Mouse (Mus musculus): ENCODE measurements around the gene Zfp385a. TPM values are rescaled to one million over a fixed set of nuclear protein-coding genes. Genes with fewer than 3 reads are reported as not detected.

Zfp385a gene
- polyA plus RNA-seq, 1 experiment = 21.2 TPM

- no peaks in the 10 kb centered on the region for H3K27me3 ChIP-seq (ENCODE audit: control insufficient read depth, insufficient read depth, insufficient read length)
- H3K79me2 ChIP-seq (ENCODE audit: control insufficient read depth, insufficient read depth) = peaks cover 7% of the 10 kb centered on the region
Observed at GRCm38 (mm10) chr15:103371741-103372140, 31.8 kb upstream of the Zfp385a start.

GRCm38 (mm10) chr15:103371208-103371607, 31.3 kb upstream of the Zfp385a start:
- Histone ChIP-seq H3K4me3 (ENCODE audit: insufficient read depth, poor library complexity, severe bottlenecking) (no peak overlapping the region), H3K79me3 (ENCODE audit: low read depth) (peaks cover 1% of the 10 kb centered on the region), H3K79me2 (ENCODE audit: control insufficient read depth, insufficient read depth) (peaks cover 10% of the 10 kb centered on the region), H3K27me3 (ENCODE audit: control insufficient read depth, insufficient read depth, insufficient read length) (no peaks in the 10 kb centered on the region), H3K36me3 (ENCODE audit: control insufficient read depth, insufficient read depth) (no peaks in the 10 kb centered on the region), H3ac (ENCODE audit: control insufficient read depth, insufficient read length, low read depth) (peak overlapping the region; percentile 10)
- TF ChIP-seq CEBPB (IDR thresholded peaks at IDR 0.05; ENCODE audit: low read depth) (peak; percentile 1), USF1 (IDR thresholded peaks at IDR 0.05; ENCODE audit: low read depth) (no peak), MAX (IDR thresholded peaks at IDR 0.05) (peak; percentile 29)

More at GRCm38 (mm10) chr15:103371741-103372140, 31.8 kb upstream of the Zfp385a start:
- Histone ChIP-seq H3K79me3 (ENCODE audit: low read depth) (no peaks in the 10 kb centered on the region), H3K36me3 (ENCODE audit: control insufficient read depth, insufficient read depth) (no peaks in the 10 kb centered on the region), H3ac (ENCODE audit: control insufficient read depth, insufficient read length, low read depth) (no peak overlapping the region), H3K4me3 (ENCODE audit: insufficient read depth, poor library complexity, severe bottlenecking) (no peak overlapping the region)
- no peak for TF ChIP-seq MAX (IDR thresholded peaks at IDR 0.05)
- no peak for TF ChIP-seq USF1 (IDR thresholded peaks at IDR 0.05; ENCODE audit: low read depth)
- no peak for TF ChIP-seq CTCF (IDR thresholded peaks at IDR 0.05; ENCODE audit: control insufficient read depth, insufficient read depth, insufficient read length)
- no peak for TF ChIP-seq MYOD1 (IDR thresholded peaks at IDR 0.05; ENCODE audit: control insufficient read depth, insufficient read length, low read depth)
- TF ChIP-seq FOSL1 (IDR thresholded peaks at IDR 0.05; ENCODE audit: insufficient read depth, low read length, poor library complexity, severe bottlenecking) = no peak
- TF ChIP-seq CEBPB (IDR thresholded peaks at IDR 0.05; ENCODE audit: low read depth) = no peak
- TF ChIP-seq MYOG (IDR thresholded peaks at IDR 0.05; ENCODE audit: control insufficient read depth, extremely low read depth, insufficient read length) = no peak

DNA sequence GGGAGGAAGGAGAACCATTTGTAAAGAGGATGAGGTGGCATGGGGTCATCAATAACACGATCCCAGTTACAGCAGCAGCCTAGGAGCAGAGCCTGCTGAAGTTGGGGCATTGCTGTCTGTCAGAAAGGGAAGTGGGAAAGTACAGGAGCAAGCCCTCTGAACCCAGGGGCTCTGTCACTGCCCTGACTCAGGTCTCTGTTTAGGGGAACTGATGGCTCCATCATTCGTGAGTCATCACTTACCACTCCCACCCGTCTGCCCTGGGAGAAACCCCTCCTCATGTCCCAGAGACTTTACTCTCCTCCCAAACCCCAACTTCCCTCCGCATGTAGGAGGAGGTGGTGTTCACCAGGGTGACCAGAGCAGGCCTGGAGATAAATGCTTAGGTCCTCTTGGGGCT, 30.6 kb upstream of the Zfp385a start:
- Histone ChIP-seq H3K36me3 (ENCODE audit: control insufficient read depth, insufficient read depth) (no peaks in the 10 kb centered on the region), H3K79me3 (ENCODE audit: low read depth) (peaks cover 9% of the 10 kb centered on the region), H3K27me3 (ENCODE audit: control insufficient read depth, insufficient read depth, insufficient read length) (no peaks in the 10 kb centered on the region), H3K4me3 (ENCODE audit: insufficient read depth, poor library complexity, severe bottlenecking) (no peak overlapping the region), H3ac (ENCODE audit: control insufficient read depth, insufficient read length, low read depth) (no peak overlapping the region), H3K79me2 (ENCODE audit: control insufficient read depth, insufficient read depth) (peaks cover 17% of the 10 kb centered on the region)
- TF ChIP-seq CTCF (IDR thresholded peaks at IDR 0.05; ENCODE audit: control insufficient read depth, insufficient read depth, insufficient read length) (no peak), MYOG (IDR thresholded peaks at IDR 0.05; ENCODE audit: control insufficient read depth, extremely low read depth, insufficient read length) (no peak), MAX (IDR thresholded peaks at IDR 0.05) (peak; percentile 41), CEBPB (IDR thresholded peaks at IDR 0.05; ENCODE audit: low read depth) (no peak), FOSL1 (IDR thresholded peaks at IDR 0.05; ENCODE audit: insufficient read depth, low read length, poor library complexity, severe bottlenecking) (peak; percentile 47), USF1 (IDR thresholded peaks at IDR 0.05; ENCODE audit: low read depth) (no peak), MYOD1 (IDR thresholded peaks at IDR 0.05; ENCODE audit: control insufficient read depth, insufficient read length, low read depth) (peak; percentile 6)

DNA sequence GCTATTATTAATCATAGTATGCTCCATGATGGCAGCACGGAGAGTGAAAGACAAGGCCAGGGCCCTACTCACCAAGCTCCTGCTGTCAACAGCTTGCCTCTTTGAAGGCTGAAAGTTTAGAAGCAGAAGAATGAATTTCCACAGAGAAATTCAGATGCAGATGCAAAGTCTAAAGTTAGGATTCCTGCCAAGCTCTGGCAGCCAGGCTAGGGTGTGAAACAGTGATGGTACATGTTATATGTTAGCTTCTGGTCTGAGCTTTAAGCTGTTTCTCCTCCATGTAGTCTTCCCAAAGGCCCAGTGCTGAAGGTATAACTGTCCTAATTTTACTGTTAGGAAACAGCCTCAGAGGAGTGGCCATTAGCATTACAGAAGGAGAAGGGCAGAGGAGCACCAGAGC, 29.2 kb upstream of the Zfp385a start:
- no peaks in the 10 kb centered on the region for H3K27me3 ChIP-seq (ENCODE audit: control insufficient read depth, insufficient read depth, insufficient read length)
- no peak for TF ChIP-seq CTCF (IDR thresholded peaks at IDR 0.05; ENCODE audit: control insufficient read depth, insufficient read depth, insufficient read length)
- TF ChIP-seq MAX (IDR thresholded peaks at IDR 0.05) = no peak
- no peak for TF ChIP-seq CEBPB (IDR thresholded peaks at IDR 0.05; ENCODE audit: low read depth)
- TF ChIP-seq FOSL1 (IDR thresholded peaks at IDR 0.05; ENCODE audit: insufficient read depth, low read length, poor library complexity, severe bottlenecking) = no peak
- TF ChIP-seq MYOG (IDR thresholded peaks at IDR 0.05; ENCODE audit: control insufficient read depth, extremely low read depth, insufficient read length) = no peak
- no peak for TF ChIP-seq USF1 (IDR thresholded peaks at IDR 0.05; ENCODE audit: low read depth)
- no peak for TF ChIP-seq MYOD1 (IDR thresholded peaks at IDR 0.05; ENCODE audit: control insufficient read depth, insufficient read length, low read depth)
- peaks cover 5% of the 10 kb centered on the region for H3K36me3 ChIP-seq (ENCODE audit: control insufficient read depth, insufficient read depth)
- no peak overlapping the region for H3ac ChIP-seq (ENCODE audit: control insufficient read depth, insufficient read length, low read depth)
- H3K79me3 ChIP-seq (ENCODE audit: low read depth) = peaks cover 22% of the 10 kb centered on the region
- no peak overlapping the region for H3K4me3 ChIP-seq (ENCODE audit: insufficient read depth, poor library complexity, severe bottlenecking)
- H3K79me2 ChIP-seq (ENCODE audit: control insufficient read depth, insufficient read depth) = peaks cover 31% of the 10 kb centered on the region

- H3K4me3 ChIP-seq (ENCODE audit: insufficient read depth, poor library complexity, severe bottlenecking) = no peak overlapping the region
- H3K27me3 ChIP-seq (ENCODE audit: control insufficient read depth, insufficient read depth, insufficient read length) = no peaks in the 10 kb centered on the region
- H3K79me3 ChIP-seq (ENCODE audit: low read depth) = peaks cover 30% of the 10 kb centered on the region
- TF ChIP-seq CTCF (IDR thresholded peaks at IDR 0.05; ENCODE audit: control insufficient read depth, insufficient read depth, insufficient read length) (no peak), FOSL1 (IDR thresholded peaks at IDR 0.05; ENCODE audit: insufficient read depth, low read length, poor library complexity, severe bottlenecking) (no peak), USF1 (IDR thresholded peaks at IDR 0.05; ENCODE audit: low read depth) (peak; percentile 70)
- H3ac ChIP-seq (ENCODE audit: control insufficient read depth, insufficient read length, low read depth) = no peak overlapping the region
- peaks cover 38% of the 10 kb centered on the region for H3K79me2 ChIP-seq (ENCODE audit: control insufficient read depth, insufficient read depth)
- peaks cover 13% of the 10 kb centered on the region for H3K36me3 ChIP-seq (ENCODE audit: control insufficient read depth, insufficient read depth)
Observed at GRCm38 (mm10) chr15:103368179-103368940, 28.5 kb upstream of the Zfp385a start.

Data from C2C12 (cell line).